Mouse (Mus musculus) MEL (cell line): ENCODE results near the gene Gm7694. TPM values are rescaled to one million over a fixed set of nuclear protein-coding genes. Genes with fewer than 3 reads are reported as not detected.

Experiments
- DNase-seq: peaks from one replicate; pipeline ENCODE4 v3.0.0; 2011; ENCODE audit warnings: low read depth, low spot score
- H3K27ac ChIP-seq: 2 replicates; pipeline ENCODE4 v1.5.1; 2012; ENCODE audit warnings: low read depth, mild to moderate bottlenecking, control low read depth, low read length, moderate library complexity; ENCODE audit not compliant: control insufficient read depth
- H3K27me3 ChIP-seq, 2 experiments: fragments of 150-350 bp in 1 of 2; sonication (generic) in 1 of 2; 2 replicates each; pipeline ENCODE4 v1.6.1; 2012; ENCODE audit warnings: low read length in 2 of 2, mild to moderate bottlenecking in 2 of 2, improper control_type of control experiment in 1 of 2, moderate library complexity in 1 of 2; ENCODE audit not compliant: insufficient read depth in 2 of 2, control insufficient read depth in 1 of 2
- H3K36me3 ChIP-seq, 2 experiments: 2 replicates each; pipeline ENCODE4 v1.6.1; 2012 to 2014; ENCODE audit warnings: low read length in 2 of 2, improper control_type of control experiment in 1 of 2, inconsistent platforms in 1 of 2, mild to moderate bottlenecking in 1 of 2; ENCODE audit not compliant: insufficient read depth in 2 of 2, control insufficient read depth in 1 of 2
- H3K4me1 ChIP-seq, 2 experiments: fragments of 150-350 bp in 1 of 2; sonication (generic) in 1 of 2; 2 replicates each; pipeline ENCODE4 v1.6.1; 2012; ENCODE audit warnings: low read length in 2 of 2, improper control_type of control experiment in 1 of 2, mild to moderate bottlenecking in 1 of 2; ENCODE audit not compliant: insufficient read depth in 2 of 2, control insufficient read depth in 1 of 2
- H3K4me3 ChIP-seq, 2 experiments: fragments of 150-350 bp in 1 of 2; sonication (generic) in 1 of 2; 2 replicates each; pipeline ENCODE4 v1.5.1; 2012; ENCODE audit warnings: low read depth in 2 of 2, low read length in 2 of 2, mild to moderate bottlenecking in 2 of 2, moderate library complexity in 2 of 2, control low read depth in 1 of 2, improper control_type of control experiment in 1 of 2; ENCODE audit not compliant: control insufficient read depth in 1 of 2, insufficient read depth in 1 of 2
- H3K79me2 ChIP-seq: 2 replicates; pipeline ENCODE4 v1.6.1; 2012; ENCODE audit warnings: mild to moderate bottlenecking, low read length, moderate library complexity; ENCODE audit not compliant: control insufficient read depth, poor library complexity, insufficient read depth
- H3K9ac ChIP-seq: 2 replicates; pipeline ENCODE4 v1.6.1; 2012; ENCODE audit warnings: low read depth, mild to moderate bottlenecking, control low read depth, low read length, moderate library complexity; ENCODE audit not compliant: control insufficient read depth, poor library complexity, severe bottlenecking
- H3K9me3 ChIP-seq: fragments of 150-350 bp; sonication (generic); replicated peaks from 2 replicates; pipeline ENCODE4 v1.6.1; 2012; ENCODE audit warnings: mild to moderate bottlenecking, low read length, improper control_type of control experiment, moderate library complexity; ENCODE audit not compliant: insufficient read depth
- BHLHE40 ChIP-seq: IDR thresholded peaks from 2 replicates; pipeline ENCODE4 v1.6.1; 2012; ENCODE audit warnings: low read depth, mild to moderate bottlenecking, inconsistent platforms, low read length, improper control_type of control experiment, borderline replicate concordance
- CTCF ChIP-seq, 3 experiments: IDR thresholded peaks in 2 of 3; conservative IDR thresholded peaks in 1 of 3; 2 replicates each; pipeline ENCODE4 v1.5.1; 2011 to 2012; ENCODE audit warnings: low read length in 3 of 3, low read depth in 2 of 3, mild to moderate bottlenecking in 2 of 3, improper control_type of control experiment in 1 of 3, inconsistent platforms in 1 of 3, mixed read lengths in 1 of 3, moderate library complexity in 1 of 3; ENCODE audit not compliant: control insufficient read depth in 1 of 3, insufficient read depth in 1 of 3, poor library complexity in 1 of 3, severe bottlenecking in 1 of 3
- ELF1 ChIP-seq: IDR thresholded peaks from 2 replicates; pipeline ENCODE4 v1.6.1; 2014; ENCODE audit warnings: low read depth, mild to moderate bottlenecking, inconsistent platforms, low read length, improper control_type of control experiment, moderate library complexity
- EP300 ChIP-seq, 2 experiments: IDR thresholded peaks; 2 replicates each; pipeline ENCODE4 v1.6.1; 2011; ENCODE audit warnings: improper control_type of control experiment in 2 of 2, low read length in 2 of 2, low read depth in 1 of 2, mild to moderate bottlenecking in 1 of 2
- GABPA ChIP-seq: IDR thresholded peaks from 2 replicates; pipeline ENCODE4 v1.6.1; 2012; ENCODE audit warnings: low read depth, mild to moderate bottlenecking, inconsistent platforms, low read length, improper control_type of control experiment, moderate library complexity
- GATA1 ChIP-seq: IDR thresholded peaks from 2 replicates; pipeline ENCODE4 v1.6.1; 2011; ENCODE audit warnings: low read depth, low read length, improper control_type of control experiment
- JUND ChIP-seq: IDR thresholded peaks from 2 replicates; pipeline ENCODE4 v1.6.1; 2011; ENCODE audit warnings: low read depth, mild to moderate bottlenecking, improper control_type of control experiment, low read length
- KAT2A ChIP-seq: conservative IDR thresholded peaks from 2 replicates; pipeline ENCODE4 v1.6.1; 2012; ENCODE audit warnings: low read depth, low read length, improper control_type of control experiment, inconsistent platforms
- MAFK ChIP-seq: IDR thresholded peaks from 2 replicates; pipeline ENCODE4 v1.6.1; 2011; ENCODE audit warnings: low read depth, mild to moderate bottlenecking, low read length, improper control_type of control experiment, borderline replicate concordance
- MAX ChIP-seq: IDR thresholded peaks from 2 replicates; pipeline ENCODE4 v1.6.1; 2011; ENCODE audit warnings: low read length, improper control_type of control experiment
- MAZ ChIP-seq: IDR thresholded peaks from 2 replicates; pipeline ENCODE4 v1.6.1; 2012; ENCODE audit warnings: low read depth, mild to moderate bottlenecking, inconsistent platforms, low read length, improper control_type of control experiment
- MEF2A ChIP-seq: IDR thresholded peaks from 2 replicates; pipeline ENCODE4 v1.6.1; 2014; ENCODE audit warnings: low read depth, mild to moderate bottlenecking, inconsistent platforms, low read length, improper control_type of control experiment; ENCODE audit not compliant: poor library complexity, insufficient replicate concordance, severe bottlenecking; ENCODE audit errors: extremely low read depth
- MYB ChIP-seq: IDR thresholded peaks from 2 replicates; pipeline ENCODE4 v1.6.1; 2011; ENCODE audit warnings: mild to moderate bottlenecking, low read depth, low read length, improper control_type of control experiment
- NELFE ChIP-seq: IDR thresholded peaks from 2 replicates; pipeline ENCODE4 v1.6.1; 2011; ENCODE audit warnings: low read depth, low read length, improper control_type of control experiment
- POLR2A ChIP-seq, 2 experiments: IDR thresholded peaks; 2 replicates each; pipeline ENCODE4 v1.6.1; 2011 to 2012; ENCODE audit warnings: low read length in 2 of 2, mild to moderate bottlenecking in 2 of 2, control low read depth in 1 of 2, improper control_type of control experiment in 1 of 2, low read depth in 1 of 2, moderate library complexity in 1 of 2; ENCODE audit not compliant: control insufficient read depth in 1 of 2, insufficient read depth in 1 of 2, poor library complexity in 1 of 2
- POLR2AphosphoS5 ChIP-seq: IDR thresholded peaks from 2 replicates; pipeline ENCODE4 v1.6.1; 2012; ENCODE audit warnings: low read depth, borderline replicate concordance, mild to moderate bottlenecking, inconsistent platforms, low read length, moderate library complexity, mixed read lengths
- RCOR1 ChIP-seq: IDR thresholded peaks from 2 replicates; pipeline ENCODE4 v1.6.1; 2012; ENCODE audit warnings: low read depth, mild to moderate bottlenecking, inconsistent platforms, low read length, improper control_type of control experiment
- SIN3A ChIP-seq: IDR thresholded peaks from 2 replicates; pipeline ENCODE4 v1.6.1; 2012; ENCODE audit warnings: low read length, improper control_type of control experiment, inconsistent platforms
- SMC3 ChIP-seq: IDR thresholded peaks from 2 replicates; pipeline ENCODE4 v1.6.1; 2011; ENCODE audit warnings: low read depth, low read length, improper control_type of control experiment
- TAL1 ChIP-seq: IDR thresholded peaks from 2 replicates; pipeline ENCODE4 v1.6.1; 2012; ENCODE audit warnings: mild to moderate bottlenecking, inconsistent platforms, low read length, moderate library complexity, mixed read lengths
- USF1 ChIP-seq: IDR thresholded peaks from 2 replicates; pipeline ENCODE4 v1.6.1; 2014; ENCODE audit warnings: low read depth, mild to moderate bottlenecking, inconsistent platforms, low read length, improper control_type of control experiment, moderate library complexity
- USF2 ChIP-seq, 2 experiments: IDR thresholded peaks; 2 replicates each; pipeline ENCODE4 v1.6.1; 2011 to 2012; ENCODE audit warnings: improper control_type of control experiment in 2 of 2, low read length in 2 of 2, borderline replicate concordance in 1 of 2, inconsistent platforms in 1 of 2, low read depth in 1 of 2, mild to moderate bottlenecking in 1 of 2; ENCODE audit not compliant: insufficient read depth in 1 of 2
- ZC3H11A ChIP-seq: IDR thresholded peaks from 2 replicates; pipeline ENCODE4 v1.6.1; 2012; ENCODE audit warnings: low read depth, mild to moderate bottlenecking, inconsistent platforms, low read length, improper control_type of control experiment
- ZKSCAN1 ChIP-seq: IDR thresholded peaks from 2 replicates; pipeline ENCODE4 v1.6.1; 2012; ENCODE audit warnings: low read depth, mild to moderate bottlenecking, inconsistent platforms, low read length, improper control_type of control experiment, moderate library complexity
- ZMIZ1 ChIP-seq: IDR thresholded peaks from 2 replicates; pipeline ENCODE4 v1.6.1; 2012; ENCODE audit warnings: low read depth, mild to moderate bottlenecking, inconsistent platforms, low read length, improper control_type of control experiment, moderate library complexity
- ZNF384 ChIP-seq: IDR thresholded peaks from 2 replicates; pipeline ENCODE4 v1.6.1; 2012; ENCODE audit warnings: low read depth, mild to moderate bottlenecking, inconsistent platforms, low read length, improper control_type of control experiment
- polyA plus RNA-seq, 2 experiments: library from polyadenylated mRNA; stranded (reverse) in 1 of 2; unstranded in 1 of 2; fragments of >175 nt in 1 of 2; fragments of >200 nt in 1 of 2; gene quantifications; 2 replicates each; pipeline versions ENCODE4 v1.2.1 to v1.2.4; 2012; ENCODE audit warnings: low replicate concordance in 2 of 2, low read depth in 1 of 2; ENCODE audit not compliant: insufficient read length in 2 of 2, insufficient read depth in 1 of 2, missing spikeins in 1 of 2
- total RNA-seq: library from RNA; depleted of rRNA; stranded (reverse); fragments of 300-350 nt; gene quantifications from 2 replicates; pipeline ENCODE4 v1.2.3, GENCODE M21; 2012

The Gm7694 gene
- total and polyA plus RNA-seq, 3 experiments = 0.19 to 1.1 TPM; not detected in 1

- Histone ChIP-seq H3K36me3 (no peaks in the 10 kb centered on the region), H3K9me3 (no peaks in the 10 kb centered on the region), H3K4me1 (no peaks in the 10 kb centered on the region)
- DNase-seq = no peak
- TF ChIP-seq JUND (no peak), MAX (no peak), EP300 (IDR thresholded peaks at IDR 0.05; ENCODE audit: low read depth in 1 of 2, low read length in 2 of 2) (no peak), KAT2A (no peak), GATA1 (no peak), ZKSCAN1 (no peak), BHLHE40 (no peak), GABPA (no peak), NELFE (no peak), POLR2A (IDR thresholded peaks at IDR 0.05; ENCODE audit: control insufficient read depth in 1 of 2, insufficient read depth in 1 of 2, low read depth in 1 of 2, low read length in 2 of 2, poor library complexity in 1 of 2) (no peak), ZNF384 (no peak), USF1 (no peak), SMC3 (no peak), ELF1 (no peak), TAL1 (no peak), MAZ (no peak), MAFK (no peak), ZMIZ1 (no peak)
- TF ChIP-seq, all 39 proteins: peak for 0
- Histone ChIP-seq H3K27me3 (no peaks in the 10 kb centered on the region), H3K79me2 (no peaks in the 10 kb centered on the region), H3K9ac (no peak overlapping the region), H3K27ac (no peak overlapping the region), H3K4me3 (no peak overlapping the region)
Measured at GRCm38 (mm10) chr1:170273252-170273651, 32.9 kb downstream of the Gm7694 start.

GRCm38 (mm10) chr1:170270696-170271095 is 35.4 kb downstream of the Gm7694 start:
- H3K4me1 ChIP-seq = no peaks in the 10 kb centered on the region
- no peak overlapping the region for H3K4me3 ChIP-seq
- no peak overlapping the region for H3K9ac ChIP-seq
- no peaks in the 10 kb centered on the region for H3K27me3 ChIP-seq
- TF ChIP-seq GABPA (no peak), RCOR1 (no peak), CTCF (IDR thresholded peaks at IDR 0.05 in 2 of 3, conservative IDR thresholded peaks at IDR 0.05 in 1 of 3; ENCODE audit: control insufficient read depth in 1 of 3, insufficient read depth in 1 of 3, low read depth in 2 of 3, low read length in 3 of 3, poor library complexity in 1 of 3, severe bottlenecking in 1 of 3) (no peak), TAL1 (no peak), SIN3A (no peak), USF2 (IDR thresholded peaks at IDR 0.05; ENCODE audit: borderline replicate concordance in 1 of 2, insufficient read depth in 1 of 2, low read depth in 1 of 2, low read length in 2 of 2) (no peak), ELF1 (no peak), BHLHE40 (no peak), POLR2AphosphoS5 (no peak), ZC3H11A (no peak), MEF2A (no peak), MYB (no peak), EP300 (IDR thresholded peaks at IDR 0.05; ENCODE audit: low read depth in 1 of 2, low read length in 2 of 2) (no peak), GATA1 (no peak)
- no peaks in the 10 kb centered on the region for H3K36me3 ChIP-seq
- DNase-seq = no peak
- no peak overlapping the region for H3K27ac ChIP-seq
- H3K79me2 ChIP-seq = no peaks in the 10 kb centered on the region
- no peaks in the 10 kb centered on the region for H3K9me3 ChIP-seq
